Mouse (Mus musculus): ENCODE data around the gene Sema4c. TPM values are rescaled to one million over a fixed set of nuclear protein-coding genes. Genes with fewer than 3 reads are reported as not detected.

The Sema4c gene
- polyA plus RNA-seq, 1 experiment from 2014 or later: 2.0 TPM

DNA sequence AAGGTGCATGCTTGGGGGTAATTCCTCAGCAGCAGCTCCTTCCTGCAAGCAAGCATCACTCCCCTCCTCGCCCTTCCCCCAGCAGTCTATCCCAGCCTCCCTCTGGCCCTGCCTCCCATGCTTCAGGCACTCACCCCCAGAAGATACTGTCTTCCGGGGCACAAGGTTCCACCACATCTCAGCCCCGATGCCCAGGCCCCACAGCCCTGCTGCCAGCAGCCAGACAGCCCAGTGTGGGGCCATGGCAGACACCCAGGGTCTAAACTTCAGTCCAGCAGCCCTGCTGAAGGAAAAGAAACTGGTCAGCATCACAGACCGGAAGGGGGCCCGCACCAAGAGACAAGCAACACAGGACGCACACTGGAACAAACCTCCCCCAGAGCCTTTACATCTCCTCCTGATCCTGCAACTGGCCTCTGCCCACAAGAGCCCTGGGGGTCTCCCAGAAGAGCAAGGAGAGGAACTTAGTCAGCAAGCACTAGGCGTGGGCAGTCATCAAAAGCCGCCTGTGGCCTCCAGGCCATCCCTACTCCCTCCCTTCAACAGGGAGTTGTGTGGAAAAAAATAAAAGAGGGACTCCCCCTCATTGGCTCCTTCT lies 2.3 kb downstream of the Sema4c start:
- H3K9me3 ChIP-seq (replicated peaks; ENCODE audit: control insufficient read depth, low read length): no peaks in the 10 kb centered on the region
- H3K9ac ChIP-seq (ENCODE audit: low read depth, low read length): peak overlapping the region; percentile 57; the same call in 1 of the 2 replicates
- H3K36me3 ChIP-seq (ENCODE audit: control insufficient read depth, insufficient read depth): no peaks in the 10 kb centered on the region; the same call in 1 of the 2 replicates
- no peak for ATAC-seq (ENCODE audit: low read depth)
- peak overlapping the region; percentile 73 for H3K27ac ChIP-seq (ENCODE audit: low read length)
- peaks cover 64% of the 10 kb centered on the region for H3K27me3 ChIP-seq (ENCODE audit: control insufficient read depth, insufficient read depth, low read depth, low read length)
- WGBS (ENCODE audit: insufficient replicate concordance): 16% methylated on average over 8 of the region's 8 CpGs
- H3K4me3 ChIP-seq (ENCODE audit: low read depth, low read length): peak overlapping the region; percentile 63
- H3K4me2 ChIP-seq (ENCODE audit: low read depth, low read length): peak overlapping the region; percentile 68
- peaks cover 7% of the 10 kb centered on the region for H3K4me1 ChIP-seq (ENCODE audit: control insufficient read depth, low read depth, low read length)

GRCm38 (mm10) chr1:36554633-36555399 lies 3.3 kb downstream of the Sema4c start:
- no peak overlapping the region for H3K4me3 ChIP-seq (ENCODE audit: low read depth, low read length)
- H3K27me3 ChIP-seq (ENCODE audit: control insufficient read depth, insufficient read depth, low read depth, low read length): peaks cover 56% of the 10 kb centered on the region
- H3K9ac ChIP-seq (ENCODE audit: low read depth, low read length): no peak overlapping the region
- no peak overlapping the region for H3K4me2 ChIP-seq (ENCODE audit: low read depth, low read length)
- no peak for ATAC-seq (ENCODE audit: low read depth)
- 41% methylated on average over 21 of the region's 21 CpGs for WGBS (ENCODE audit: insufficient replicate concordance)
- H3K9me3 ChIP-seq (replicated peaks; ENCODE audit: control insufficient read depth, low read length): no peaks in the 10 kb centered on the region
- peaks cover 7% of the 10 kb centered on the region for H3K4me1 ChIP-seq (ENCODE audit: control insufficient read depth, low read depth, low read length)
- no peak overlapping the region for H3K27ac ChIP-seq (ENCODE audit: low read length)
- H3K36me3 ChIP-seq (ENCODE audit: control insufficient read depth, insufficient read depth): no peaks in the 10 kb centered on the region; the same call in 1 of the 2 replicates

DNA sequence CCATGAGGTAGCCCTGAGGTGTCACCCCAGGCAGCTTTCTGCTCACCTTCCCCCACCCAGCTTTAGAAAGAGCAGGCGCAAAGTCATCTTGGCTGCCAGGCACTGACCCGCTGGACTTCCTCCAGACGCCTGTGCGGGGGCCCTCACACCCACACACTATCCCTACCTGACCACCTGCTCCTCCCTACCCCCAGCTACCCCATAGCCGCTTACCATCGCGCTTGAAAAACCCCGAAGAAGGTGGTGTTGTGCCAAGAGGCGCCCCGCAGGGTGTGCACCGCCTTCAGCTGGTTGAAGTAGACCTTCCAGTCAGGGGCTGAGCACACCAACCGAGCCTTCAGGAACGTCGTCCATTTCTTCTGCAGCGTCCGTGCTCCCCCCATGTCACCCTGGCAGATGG lies 5.6 kb downstream of the Sema4c start:
- peaks cover 33% of the 10 kb centered on the region for H3K27me3 ChIP-seq (ENCODE audit: control insufficient read depth, insufficient read depth, low read depth, low read length)
- no peaks in the 10 kb centered on the region; the same call in 1 of the 2 replicates for H3K36me3 ChIP-seq (ENCODE audit: control insufficient read depth, insufficient read depth)
- 72% methylated on average over 16 of the region's 16 CpGs for WGBS (ENCODE audit: insufficient replicate concordance)
- no peaks in the 10 kb centered on the region for H3K9me3 ChIP-seq (replicated peaks; ENCODE audit: control insufficient read depth, low read length)
- H3K4me2 ChIP-seq (ENCODE audit: low read depth, low read length): no peak overlapping the region
- H3K9ac ChIP-seq (ENCODE audit: low read depth, low read length): no peak overlapping the region
- no peak overlapping the region for H3K27ac ChIP-seq (ENCODE audit: low read length)
- no peak for ATAC-seq (ENCODE audit: low read depth)
- no peak overlapping the region for H3K4me3 ChIP-seq (ENCODE audit: low read depth, low read length)
- H3K4me1 ChIP-seq (ENCODE audit: control insufficient read depth, low read depth, low read length): peaks cover 7% of the 10 kb centered on the region

DNA sequence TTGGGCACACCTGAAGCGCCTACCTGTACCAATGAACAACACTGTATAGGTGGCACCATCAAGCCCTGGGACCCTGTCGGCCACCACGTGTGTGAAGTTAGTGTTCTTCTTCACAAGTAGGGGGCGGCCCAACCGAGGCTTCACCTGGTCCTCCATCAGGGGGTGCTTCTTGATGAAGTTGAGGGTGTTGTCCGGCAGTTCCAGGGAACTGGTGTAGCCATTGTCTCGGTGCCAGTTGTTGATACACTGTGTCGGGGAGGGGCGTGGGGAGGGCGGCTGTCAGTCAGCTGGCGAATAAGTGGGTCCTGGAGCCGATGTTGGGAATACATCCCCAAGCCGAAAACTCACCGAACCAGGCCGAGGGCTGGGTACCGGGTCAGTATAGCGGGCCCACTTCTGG lies 6.2 kb downstream of the Sema4c start:
- H3K27me3 ChIP-seq (ENCODE audit: control insufficient read depth, insufficient read depth, low read depth, low read length): peaks cover 27% of the 10 kb centered on the region
- peaks cover 7% of the 10 kb centered on the region for H3K4me1 ChIP-seq (ENCODE audit: control insufficient read depth, low read depth, low read length)
- ATAC-seq (ENCODE audit: low read depth): no peak
- no peak overlapping the region for H3K4me3 ChIP-seq (ENCODE audit: low read depth, low read length)
- no peak overlapping the region for H3K27ac ChIP-seq (ENCODE audit: low read length)
- 72% methylated on average over 17 of the region's 17 CpGs for WGBS (ENCODE audit: insufficient replicate concordance)
- H3K9me3 ChIP-seq (replicated peaks; ENCODE audit: control insufficient read depth, low read length): no peaks in the 10 kb centered on the region
- no peak overlapping the region for H3K9ac ChIP-seq (ENCODE audit: low read depth, low read length)
- H3K4me2 ChIP-seq (ENCODE audit: low read depth, low read length): no peak overlapping the region
- H3K36me3 ChIP-seq (ENCODE audit: control insufficient read depth, insufficient read depth): no peaks in the 10 kb centered on the region; the same call in 1 of the 2 replicates

DNA sequence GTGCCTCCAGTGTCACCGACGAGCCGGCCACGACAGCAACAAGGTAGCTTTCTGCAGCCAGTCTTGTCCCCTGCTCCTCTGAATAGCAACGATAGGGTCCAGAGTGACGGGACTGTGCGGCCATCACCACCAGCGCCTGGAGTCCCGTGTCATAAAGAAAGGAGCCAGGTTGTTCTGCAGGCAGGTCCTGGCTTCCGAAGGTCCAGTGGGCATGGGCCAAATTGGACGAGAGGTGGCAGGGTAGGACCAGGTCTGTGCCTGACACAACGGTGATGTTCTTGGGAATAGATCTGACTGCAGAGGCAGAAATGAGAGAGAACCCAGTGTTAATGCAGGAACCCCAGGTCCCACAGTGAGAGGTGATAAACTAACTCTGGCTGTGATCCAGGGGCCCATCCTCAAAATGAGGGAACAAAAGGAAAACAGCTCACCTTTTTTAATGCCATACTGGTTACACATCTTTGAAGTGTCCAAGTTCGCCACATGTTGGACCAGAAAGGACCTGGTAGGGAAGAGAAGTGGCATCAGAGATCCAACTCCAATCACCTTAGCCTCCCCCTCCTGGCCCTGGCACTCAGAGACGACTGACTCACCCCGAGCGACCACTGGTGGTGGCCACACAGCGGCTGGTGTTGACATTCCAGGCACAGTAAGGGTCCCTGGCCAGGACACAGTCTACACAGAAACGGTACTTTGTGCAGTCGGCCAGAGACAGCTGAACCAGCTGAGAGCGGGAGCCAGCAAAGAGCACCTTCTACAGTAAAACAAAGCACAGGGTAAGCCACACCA lies 7.9 kb downstream of the Sema4c start:
- peaks cover 10% of the 10 kb centered on the region for H3K27me3 ChIP-seq (ENCODE audit: control insufficient read depth, insufficient read depth, low read depth, low read length)
- no peak overlapping the region for H3K27ac ChIP-seq (ENCODE audit: low read length)
- no peak overlapping the region for H3K4me3 ChIP-seq (ENCODE audit: low read depth, low read length)
- H3K9me3 ChIP-seq (replicated peaks; ENCODE audit: control insufficient read depth, low read length): no peaks in the 10 kb centered on the region
- no peak overlapping the region for H3K9ac ChIP-seq (ENCODE audit: low read depth, low read length)
- peaks cover 11% of the 10 kb centered on the region for H3K4me1 ChIP-seq (ENCODE audit: control insufficient read depth, low read depth, low read length)
- no peak for ATAC-seq (ENCODE audit: low read depth)
- 72% methylated on average over 20 of the region's 20 CpGs for WGBS (ENCODE audit: insufficient replicate concordance)
- no peak overlapping the region for H3K4me2 ChIP-seq (ENCODE audit: low read depth, low read length)
- no peaks in the 10 kb centered on the region; the same call in 1 of the 2 replicates for H3K36me3 ChIP-seq (ENCODE audit: control insufficient read depth, insufficient read depth)

DNA sequence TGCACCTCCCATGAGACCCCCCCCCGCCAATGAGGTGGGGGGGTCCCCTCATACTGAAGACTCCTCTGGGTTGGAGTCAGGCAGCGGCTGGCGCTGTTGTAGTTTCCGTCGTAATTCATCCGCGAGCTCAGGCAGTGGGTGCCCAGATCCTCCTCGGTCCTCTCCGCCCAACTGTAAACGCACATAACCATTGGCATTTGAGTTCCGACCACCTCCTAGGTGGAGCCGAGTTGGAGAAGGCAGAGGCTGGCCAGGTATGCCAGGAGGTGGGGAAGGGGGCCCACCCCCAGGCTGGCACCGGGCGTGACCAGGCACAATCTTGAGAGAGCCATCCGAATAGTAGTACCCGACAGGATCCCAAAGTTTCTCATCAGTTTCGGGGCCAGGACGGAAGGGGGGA lies 8.7 kb downstream of the Sema4c start:
- ATAC-seq (ENCODE audit: low read depth): no peak
- Histone ChIP-seq H3K27ac (ENCODE audit: low read length) (no peak overlapping the region), H3K4me3 (ENCODE audit: low read depth, low read length) (no peak overlapping the region), H3K9ac (ENCODE audit: low read depth, low read length) (no peak overlapping the region), H3K27me3 (ENCODE audit: control insufficient read depth, insufficient read depth, low read depth, low read length) (peaks cover 3% of the 10 kb centered on the region; the same call in 1 of the 2 replicates), H3K4me1 (ENCODE audit: control insufficient read depth, low read depth, low read length) (peaks cover 11% of the 10 kb centered on the region), H3K9me3 (replicated peaks; ENCODE audit: control insufficient read depth, low read length) (no peaks in the 10 kb centered on the region), H3K4me2 (ENCODE audit: low read depth, low read length) (no peak overlapping the region), H3K36me3 (ENCODE audit: control insufficient read depth, insufficient read depth) (no peaks in the 10 kb centered on the region; the same call in 1 of the 2 replicates)
- WGBS (ENCODE audit: insufficient replicate concordance): 78% methylated on average over 18 of the region's 18 CpGs

GRCm38 (mm10) chr1:36548771-36549170 lies 9.4 kb downstream of the Sema4c start:
- Histone ChIP-seq H3K4me3 (ENCODE audit: low read depth, low read length) (no peak overlapping the region), H3K27ac (ENCODE audit: low read length) (no peak overlapping the region), H3K4me1 (ENCODE audit: control insufficient read depth, low read depth, low read length) (peaks cover 11% of the 10 kb centered on the region), H3K9me3 (replicated peaks; ENCODE audit: control insufficient read depth, low read length) (no peaks in the 10 kb centered on the region), H3K9ac (ENCODE audit: low read depth, low read length) (no peak overlapping the region), H3K36me3 (ENCODE audit: control insufficient read depth, insufficient read depth) (no peaks in the 10 kb centered on the region; the same call in 1 of the 2 replicates), H3K4me2 (ENCODE audit: low read depth, low read length) (no peak overlapping the region), H3K27me3 (ENCODE audit: control insufficient read depth, insufficient read depth, low read depth, low read length) (no peaks in the 10 kb centered on the region)
- ATAC-seq (ENCODE audit: low read depth): no peak
- 59% methylated on average over 8 of the region's 8 CpGs for WGBS (ENCODE audit: insufficient replicate concordance)

- ATAC-seq (ENCODE audit: low read depth): no peak
Measured at GRCm38 (mm10) chr1:36547981-36548598, 10.1 kb downstream of the Sema4c start.

More at GRCm38 (mm10) chr1:36547981-36548598, 10.1 kb downstream of the Sema4c start:
- H3K4me1 ChIP-seq (ENCODE audit: control insufficient read depth, low read depth, low read length): peaks cover 11% of the 10 kb centered on the region
- H3K27me3 ChIP-seq (ENCODE audit: control insufficient read depth, insufficient read depth, low read depth, low read length): no peaks in the 10 kb centered on the region
- WGBS (ENCODE audit: insufficient replicate concordance): 59% methylated on average over 9 of the region's 9 CpGs
- H3K9me3 ChIP-seq (replicated peaks; ENCODE audit: control insufficient read depth, low read length): no peaks in the 10 kb centered on the region
- no peak overlapping the region for H3K27ac ChIP-seq (ENCODE audit: low read length)
- no peak overlapping the region for H3K4me3 ChIP-seq (ENCODE audit: low read depth, low read length)
- no peak overlapping the region for H3K4me2 ChIP-seq (ENCODE audit: low read depth, low read length)
- no peaks in the 10 kb centered on the region; the same call in 1 of the 2 replicates for H3K36me3 ChIP-seq (ENCODE audit: control insufficient read depth, insufficient read depth)
- no peak overlapping the region for H3K9ac ChIP-seq (ENCODE audit: low read depth, low read length)

Data from liver, embryonic 16.5 days (tissue).